Mouse (Mus musculus) limb, embryonic 13.5 days (tissue): ENCODE measurements around the gene Pld1. TPM values are rescaled to one million over a fixed set of nuclear protein-coding genes. Genes with fewer than 3 reads are reported as not detected.
A peak's percentile ranks its signal among the peaks of the same experiment; 100 is the strongest.

ENCODE experiments used
- ATAC-seq: fragments of 200-750 bp; cut with Nextera tagmentation; 2 replicates; pipeline ENCODE4 v1.8.0; 2017; ENCODE audit warnings: low read depth, moderate number of reproducible peaks, moderate TSS enrichment; ENCODE audit not compliant: low FRiP score
- H3K27ac ChIP-seq: fragments of 300-500 bp; sonication (generic); 2 replicates; pipeline ENCODE4 v1.5.1; 2015; ENCODE audit warnings: inconsistent platforms, mild to moderate bottlenecking, moderate library complexity
- H3K27me3 ChIP-seq: fragments of 300-500 bp; sonication (generic); 2 replicates; pipeline ENCODE4 v1.6.1; 2015; ENCODE audit warnings: mild to moderate bottlenecking, inconsistent platforms
- H3K36me3 ChIP-seq: fragments of 300-500 bp; sonication (generic); 2 replicates; pipeline ENCODE4 v1.6.1; 2015; ENCODE audit warnings: inconsistent platforms, mild to moderate bottlenecking, moderate library complexity
- H3K4me1 ChIP-seq: fragments of 300-500 bp; sonication (generic); 2 replicates; pipeline ENCODE4 v1.6.1; 2015; ENCODE audit warnings: inconsistent platforms
- H3K4me2 ChIP-seq: fragments of 300-500 bp; sonication (generic); replicated peaks from 2 replicates; pipeline ENCODE4 v1.6.1; 2015; ENCODE audit warnings: inconsistent platforms, mild to moderate bottlenecking, moderate library complexity
- H3K4me3 ChIP-seq: fragments of 300-500 bp; sonication (generic); 2 replicates; pipeline ENCODE4 v1.5.1; 2015; ENCODE audit warnings: moderate library complexity, mild to moderate bottlenecking, inconsistent platforms
- H3K9ac ChIP-seq: fragments of 300-500 bp; sonication (generic); 2 replicates; pipeline ENCODE4 v1.6.1; 2015; ENCODE audit warnings: mild to moderate bottlenecking, inconsistent platforms
- H3K9me3 ChIP-seq: fragments of 300-500 bp; sonication (generic); 2 replicates; pipeline ENCODE4 v1.6.1; 2016; ENCODE audit warnings: inconsistent platforms
- WGBS: fragments of 180-500 bp; shearing (Covaris S2); methylation state at CpG from one replicate; pipeline ENCODE4 v1.1.7; 2015; 5-methylcytosine and 5-hydroxymethylcytosine counted together
- polyA plus RNA-seq: library from polyadenylated mRNA; unstranded; fragments of >200 nt; fragmentation: Nextera tagmentation; extraction: Ambion mirVana; gene quantifications from 2 replicates; pipeline ENCODE4 v1.2.1, GENCODE M21; 2015

Pld1 gene
- polyA plus RNA-seq, 1 experiment from 2014 or later = 5.4 TPM

- no peak overlapping the region for H3K9ac ChIP-seq
- H3K36me3 ChIP-seq = no peaks in the 10 kb centered on the region
- H3K27me3 ChIP-seq = no peaks in the 10 kb centered on the region
- no peak overlapping the region for H3K4me2 ChIP-seq
- H3K4me3 ChIP-seq = no peak overlapping the region
- H3K27ac ChIP-seq = no peak overlapping the region
- H3K9me3 ChIP-seq = no peaks in the 10 kb centered on the region
- H3K4me1 ChIP-seq = no peaks in the 10 kb centered on the region
- no peak for ATAC-seq
These were observed 206.2 kb downstream of the Pld1 start for GRCm38 (mm10) chr3:28144676-28145075.

DNA sequence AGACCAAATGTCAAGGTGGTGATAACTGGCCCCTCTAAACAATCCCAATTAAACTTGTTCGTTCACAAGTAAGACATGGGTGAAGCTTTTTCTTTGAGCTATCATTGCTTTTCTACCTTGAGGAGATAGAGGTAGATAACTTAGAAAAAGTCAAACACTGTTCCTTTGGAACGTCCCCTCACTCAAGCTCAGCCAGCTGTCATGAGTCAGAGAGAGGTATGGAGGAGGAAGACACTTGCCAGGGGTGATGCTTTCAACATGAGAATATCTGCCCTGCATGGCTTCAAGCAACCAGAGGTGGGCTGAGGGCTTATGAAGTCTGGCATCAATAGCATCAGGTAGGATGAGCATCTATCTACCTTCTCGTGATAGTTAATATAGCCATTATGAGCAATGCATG lies 207.0 kb downstream of the Pld1 start:
- ATAC-seq = no peak
- Histone ChIP-seq H3K27ac (no peak overlapping the region), H3K9ac (no peak overlapping the region), H3K4me1 (no peaks in the 10 kb centered on the region), H3K36me3 (no peaks in the 10 kb centered on the region), H3K4me2 (no peak overlapping the region), H3K9me3 (no peaks in the 10 kb centered on the region), H3K4me3 (no peak overlapping the region), H3K27me3 (no peaks in the 10 kb centered on the region)
- 81% methylated on average over 3 of the region's 3 CpGs for WGBS

DNA sequence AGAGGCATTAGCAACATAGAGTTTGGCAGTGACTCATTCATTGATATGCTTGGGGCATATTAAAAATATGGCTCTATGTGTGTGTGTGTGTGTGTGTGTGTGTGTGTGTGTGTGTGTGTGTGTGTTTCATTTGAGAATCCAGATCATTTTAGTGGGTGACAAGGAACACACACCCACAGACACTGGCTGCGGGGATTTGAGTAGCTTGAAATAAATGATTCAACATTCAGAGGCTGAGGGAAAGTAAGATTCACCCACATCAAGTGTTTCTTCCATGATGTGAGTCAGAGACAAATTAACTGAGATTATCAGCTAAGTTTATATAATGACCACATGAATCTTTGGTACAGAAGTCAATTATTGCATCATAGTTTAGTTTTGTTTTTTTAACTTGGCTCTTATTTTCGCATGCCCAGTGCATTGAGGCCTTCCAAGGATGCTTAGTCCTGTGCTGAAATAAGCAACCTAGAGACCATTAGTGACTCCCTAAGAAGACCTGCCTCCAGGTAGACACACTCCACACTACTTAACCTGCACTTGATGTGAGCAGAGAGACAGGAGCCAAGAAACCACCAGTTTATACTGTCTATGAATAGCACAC lies 211.3 kb downstream of the Pld1 start:
- 84% methylated on average over 2 of the region's 2 CpGs for WGBS
- no peak overlapping the region for H3K27ac ChIP-seq
- no peaks in the 10 kb centered on the region for H3K4me1 ChIP-seq
- H3K4me2 ChIP-seq = no peak overlapping the region
- no peak overlapping the region for H3K4me3 ChIP-seq
- no peaks in the 10 kb centered on the region for H3K27me3 ChIP-seq
- no peaks in the 10 kb centered on the region for H3K36me3 ChIP-seq
- peaks cover 7% of the 10 kb centered on the region for H3K9me3 ChIP-seq
- no peak overlapping the region for H3K9ac ChIP-seq
- ATAC-seq = no peak

DNA sequence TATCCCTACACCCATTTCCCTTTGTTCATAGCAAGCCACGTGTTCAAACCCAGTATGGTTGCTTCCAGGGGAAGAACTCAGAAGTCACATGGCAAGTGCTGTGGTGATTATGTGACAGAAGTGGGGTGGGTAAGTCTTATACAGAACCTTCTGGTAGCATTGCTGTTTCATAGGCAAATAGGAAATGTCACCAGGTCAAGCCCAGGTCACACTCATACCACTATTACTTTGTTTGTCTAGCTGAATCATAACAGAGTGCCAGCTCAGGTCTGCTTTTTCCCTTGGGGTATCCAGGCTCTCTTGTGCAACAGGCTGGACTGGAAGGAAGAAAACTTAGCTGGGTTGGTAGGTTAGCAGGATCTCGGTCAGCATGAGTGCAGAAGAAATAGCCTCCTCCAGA lies 219.5 kb downstream of the Pld1 start:
- ATAC-seq = no peak
- no peaks in the 10 kb centered on the region for H3K36me3 ChIP-seq
- H3K9me3 ChIP-seq = no peaks in the 10 kb centered on the region
- H3K9ac ChIP-seq = no peak overlapping the region
- H3K4me2 ChIP-seq = no peak overlapping the region
- H3K4me3 ChIP-seq = no peak overlapping the region
- no peak overlapping the region for H3K27ac ChIP-seq
- no peaks in the 10 kb centered on the region for H3K4me1 ChIP-seq
- H3K27me3 ChIP-seq = no peaks in the 10 kb centered on the region
- WGBS = 83% methylated on average over 2 of the region's 2 CpGs

DNA sequence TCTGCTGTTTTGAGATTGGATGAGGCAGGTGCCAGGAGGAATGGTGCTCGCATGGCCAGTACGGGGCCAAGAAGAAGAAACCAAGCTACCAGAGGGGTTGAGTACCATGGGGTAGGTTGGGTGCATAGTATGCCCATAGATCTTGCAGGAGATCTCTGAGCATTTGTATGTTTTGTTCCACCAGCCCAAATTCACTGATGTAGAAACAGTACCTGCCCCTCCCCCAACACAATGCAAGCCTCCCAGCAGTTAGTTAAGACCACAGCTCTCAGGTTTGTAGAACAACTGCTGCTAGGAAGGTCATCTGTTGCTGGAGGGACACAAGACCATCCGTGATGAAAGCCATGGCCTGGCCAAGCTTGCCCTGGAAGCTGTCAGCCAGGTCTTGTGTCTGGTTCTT lies 220.4 kb downstream of the Pld1 start:
- H3K9me3 ChIP-seq = no peaks in the 10 kb centered on the region
- H3K27ac ChIP-seq = no peak overlapping the region
- no peaks in the 10 kb centered on the region for H3K27me3 ChIP-seq
- no peaks in the 10 kb centered on the region for H3K36me3 ChIP-seq
- H3K4me3 ChIP-seq = no peak overlapping the region
- ATAC-seq = no peak
- H3K4me1 ChIP-seq = no peaks in the 10 kb centered on the region
- H3K4me2 ChIP-seq = no peak overlapping the region
- no peak overlapping the region for H3K9ac ChIP-seq
- 89% methylated on average over 3 of the region's 3 CpGs for WGBS

- Histone ChIP-seq H3K27ac (no peak overlapping the region), H3K4me2 (no peak overlapping the region), H3K4me3 (no peak overlapping the region), H3K9ac (no peak overlapping the region), H3K27me3 (no peaks in the 10 kb centered on the region), H3K36me3 (no peaks in the 10 kb centered on the region), H3K9me3 (no peaks in the 10 kb centered on the region), H3K4me1 (no peaks in the 10 kb centered on the region)
- 93% methylated on average over 4 of the region's 4 CpGs for WGBS
- no peak for ATAC-seq
These were observed 223.9 kb downstream of the Pld1 start for GRCm38 (mm10) chr3:28162346-28162745.

GRCm38 (mm10) chr3:28164678-28165077 lies 226.2 kb downstream of the Pld1 start:
- Histone ChIP-seq H3K4me1 (no peaks in the 10 kb centered on the region), H3K9me3 (no peaks in the 10 kb centered on the region), H3K36me3 (no peaks in the 10 kb centered on the region), H3K9ac (no peak overlapping the region), H3K27me3 (no peaks in the 10 kb centered on the region), H3K4me2 (no peak overlapping the region), H3K4me3 (no peak overlapping the region), H3K27ac (no peak overlapping the region)
- WGBS = 59% methylated on average over 1 of the region's 1 CpGs
- no peak for ATAC-seq

DNA sequence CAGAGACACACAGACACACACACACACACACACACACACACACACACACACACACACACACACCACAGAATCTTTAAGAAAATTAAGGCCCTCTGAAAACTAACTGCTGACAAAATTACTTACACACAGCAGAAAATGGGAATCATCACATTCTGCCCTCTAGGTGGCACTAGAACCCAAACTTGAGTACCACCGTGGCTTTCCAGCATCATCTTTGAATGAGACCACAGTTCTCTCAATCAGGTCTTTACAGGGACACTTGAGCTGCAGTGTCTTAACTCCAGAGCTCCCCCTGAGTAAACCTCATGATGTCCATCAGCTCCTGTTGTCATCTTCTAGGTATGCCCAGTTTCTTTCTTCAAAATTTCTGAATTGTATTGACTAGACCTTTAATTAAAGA lies 227.1 kb downstream of the Pld1 start:
- Histone ChIP-seq H3K4me2 (no peak overlapping the region), H3K4me1 (peaks cover 2% of the 10 kb centered on the region), H3K9ac (no peak overlapping the region), H3K27ac (no peak overlapping the region), H3K9me3 (no peaks in the 10 kb centered on the region), H3K4me3 (no peak overlapping the region), H3K27me3 (0 out of 2 replicates have a peak, but pooled peaks cover 2% of the 10 kb centered on the region), H3K36me3 (no peaks in the 10 kb centered on the region)
- no peak for ATAC-seq
- WGBS = 3% methylated on average over 1 of the region's 1 CpGs

DNA sequence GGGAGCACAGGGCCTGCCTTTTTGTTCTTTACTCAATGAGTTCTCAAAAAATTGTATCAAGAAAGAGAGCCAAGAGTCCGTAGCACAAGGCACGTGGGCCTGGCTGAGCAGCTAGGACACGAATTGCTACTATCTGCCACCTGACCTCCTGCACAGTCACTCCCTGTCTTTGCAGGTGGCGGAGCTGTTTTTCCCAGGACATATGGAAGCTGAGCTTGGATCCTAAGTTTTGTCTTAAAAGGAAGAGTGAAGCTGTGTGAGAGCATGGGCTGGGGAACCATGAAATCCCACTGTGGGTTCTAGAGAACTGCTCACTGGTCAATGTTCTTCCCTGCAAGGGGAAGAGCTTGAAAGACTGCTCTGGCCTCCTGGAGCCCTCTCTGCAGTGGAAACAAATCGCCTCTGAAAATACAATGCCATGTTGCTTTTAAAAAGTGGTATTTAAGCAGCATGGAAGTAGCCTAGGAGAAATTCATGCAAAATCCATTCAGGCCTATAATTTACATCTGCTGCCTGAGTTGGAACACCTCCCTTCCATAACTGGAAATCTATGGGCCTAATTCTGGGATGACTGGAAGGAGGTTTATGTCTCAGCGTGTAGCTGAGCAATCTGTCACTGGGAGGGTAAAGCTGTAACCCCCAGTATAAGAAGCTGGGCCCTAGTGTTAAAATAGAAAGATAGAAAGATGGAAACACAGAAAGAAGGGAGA lies 229.5 kb downstream of the Pld1 start:
- no peaks in the 10 kb centered on the region for H3K9me3 ChIP-seq
- 0 out of 2 replicates have a peak, but pooled peaks cover 2% of the 10 kb centered on the region for H3K27me3 ChIP-seq
- ATAC-seq = no peak
- H3K36me3 ChIP-seq = no peaks in the 10 kb centered on the region
- WGBS = 81% methylated on average over 6 of the region's 6 CpGs
- H3K9ac ChIP-seq = no peak overlapping the region
- H3K4me2 ChIP-seq = no peak overlapping the region
- no peak overlapping the region for H3K27ac ChIP-seq
- H3K4me3 ChIP-seq = no peak overlapping the region
- H3K4me1 ChIP-seq = peaks cover 14% of the 10 kb centered on the region

GRCm38 (mm10) chr3:28170911-28171618 lies 232.6 kb downstream of the Pld1 start:
- 0 out of 2 replicates have a peak overlapping the region, but pooled peaks have one; percentile 7 for H3K4me2 ChIP-seq
- 0 out of 2 replicates have a peak, but pooled peaks cover 2% of the 10 kb centered on the region for H3K27me3 ChIP-seq
- peak; percentile 30; the same call in 1 of the 2 replicates for ATAC-seq
- H3K4me3 ChIP-seq = no peak overlapping the region
- no peak overlapping the region for H3K27ac ChIP-seq
- 40% methylated on average over 17 of the region's 17 CpGs for WGBS
- H3K9me3 ChIP-seq = no peaks in the 10 kb centered on the region
- no peak overlapping the region for H3K9ac ChIP-seq
- peaks cover 18% of the 10 kb centered on the region for H3K4me1 ChIP-seq
- H3K36me3 ChIP-seq = no peaks in the 10 kb centered on the region

- H3K4me2 ChIP-seq = peak overlapping the region; percentile 57
- peaks cover 18% of the 10 kb centered on the region for H3K4me1 ChIP-seq
- no peaks in the 10 kb centered on the region for H3K27me3 ChIP-seq
- no peak overlapping the region for H3K27ac ChIP-seq
- no peaks in the 10 kb centered on the region for H3K9me3 ChIP-seq
- no peak overlapping the region for H3K9ac ChIP-seq
- ATAC-seq = peak; percentile 94
- no peaks in the 10 kb centered on the region for H3K36me3 ChIP-seq
- 10% methylated on average over 21 of the region's 21 CpGs for WGBS
- peak overlapping the region; percentile 14 for H3K4me3 ChIP-seq
These were observed 237.8 kb downstream of the Pld1 start for GRCm38 (mm10) chr3:28175997-28176967.
